Mouse (Mus musculus): ENCODE data around the gene Snrpg. TPM values are rescaled to one million over a fixed set of nuclear protein-coding genes. Genes with fewer than 3 reads are reported as not detected.
"Not testable (repeated sequence)": the region's sequence is repeated elsewhere in the genome, so short reads cannot be mapped to it uniquely, and the experiment has no call there.

The Snrpg gene
- polyA plus RNA-seq, 1 experiment from 2014 or later = 510 TPM

GRCm38 (mm10) chr6:86370093-86370713 is 901 bp upstream of the Snrpg start:
- peaks cover 44% of the 10 kb centered on the region for H3K4me1 ChIP-seq
- H3K9ac ChIP-seq (replicated peaks) = peak overlapping the region; percentile 88
- H3K27me3 ChIP-seq = no peaks in the 10 kb centered on the region
- H3K36me3 ChIP-seq = peaks cover 10% of the 10 kb centered on the region; the same call in 1 of the 2 replicates
- ATAC-seq (replicated peaks) = no peak
- H3K4me3 ChIP-seq = peak overlapping the region; percentile 89
- H3K9me3 ChIP-seq = no peaks in the 10 kb centered on the region
- H3K27ac ChIP-seq (replicated peaks) = peak overlapping the region; percentile 96
- 66% methylated on average over 3 of the region's 3 CpGs for WGBS
- peak overlapping the region; percentile 60 for H3K4me2 ChIP-seq (replicated peaks)

DNA sequence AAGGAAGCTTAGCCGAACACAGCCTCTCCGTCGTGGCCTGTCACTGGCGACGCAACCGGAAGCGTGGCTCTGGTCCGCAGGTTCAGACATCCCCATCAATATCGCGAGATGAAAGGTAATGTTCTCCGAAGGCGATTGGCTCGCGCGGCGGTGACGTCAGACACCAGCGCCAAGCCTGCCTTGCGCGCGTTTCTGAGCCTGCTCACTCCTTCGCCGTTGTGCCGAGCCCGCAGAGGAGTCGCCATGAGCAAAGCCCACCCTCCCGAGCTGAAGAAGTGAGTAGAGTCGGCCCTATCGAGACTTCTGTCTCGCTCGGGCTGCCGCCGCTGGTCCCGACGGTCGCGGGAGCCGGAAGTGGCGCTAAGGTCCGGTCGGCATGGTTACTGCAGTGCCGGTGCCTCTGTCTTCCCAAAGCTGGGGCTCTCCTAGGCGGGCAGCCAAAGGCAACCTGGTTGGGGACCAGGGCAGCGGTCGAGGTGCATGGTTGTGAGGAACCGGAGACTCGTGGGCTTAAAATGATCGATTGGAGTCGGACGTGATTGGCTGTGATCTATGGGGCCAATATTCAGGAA is 322 bp downstream of the Snrpg start:
- H3K4me3 ChIP-seq = peak overlapping the region; percentile 89
- peaks cover 14% of the 10 kb centered on the region; the same call in 1 of the 2 replicates for H3K36me3 ChIP-seq
- H3K9me3 ChIP-seq = no peaks in the 10 kb centered on the region
- no peaks in the 10 kb centered on the region for H3K27me3 ChIP-seq
- under 1% methylated on average over 50 of the region's 50 CpGs for WGBS
- H3K4me2 ChIP-seq (replicated peaks) = peak overlapping the region; percentile 60
- ATAC-seq (replicated peaks) = peak; percentile 97
- H3K9ac ChIP-seq (replicated peaks) = peak overlapping the region; percentile 88
- peak overlapping the region; percentile 96 for H3K27ac ChIP-seq (replicated peaks)
- peaks cover 38% of the 10 kb centered on the region for H3K4me1 ChIP-seq

- peaks cover 32% of the 10 kb centered on the region for H3K4me1 ChIP-seq
- peak overlapping the region; percentile 89 for H3K4me3 ChIP-seq
- H3K27me3 ChIP-seq = no peaks in the 10 kb centered on the region
- H3K36me3 ChIP-seq = peaks cover 20% of the 10 kb centered on the region; the same call in 1 of the 2 replicates
- H3K9me3 ChIP-seq = no peaks in the 10 kb centered on the region
- 5% methylated on average over 12 of the region's 12 CpGs for WGBS
- no peak for ATAC-seq (replicated peaks)
- H3K27ac ChIP-seq (replicated peaks) = peak overlapping the region; percentile 96
- peak overlapping the region; percentile 88 for H3K9ac ChIP-seq (replicated peaks)
- peak overlapping the region; percentile 60 for H3K4me2 ChIP-seq (replicated peaks)
Observed at GRCm38 (mm10) chr6:86371950-86372516, 929 bp downstream of the Snrpg start.

DNA sequence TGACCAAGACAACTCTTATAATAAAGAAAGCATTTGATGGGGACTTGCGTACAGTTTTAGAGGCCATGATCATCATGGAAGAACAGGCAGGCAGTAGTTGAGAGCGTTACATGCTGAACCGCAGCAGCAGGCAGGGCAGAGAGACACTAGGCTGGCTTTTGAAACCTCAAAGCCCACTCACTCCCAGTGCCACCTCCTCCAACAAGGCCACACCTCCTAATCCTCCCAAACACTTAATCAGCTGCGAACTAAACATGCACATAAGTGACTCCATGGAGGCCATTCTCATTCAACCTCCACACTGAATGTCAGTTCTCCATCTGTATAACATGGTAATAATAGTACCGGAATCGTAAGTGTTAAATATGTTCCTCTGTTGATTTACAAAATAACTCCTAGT is 2.5 kb downstream of the Snrpg start:
- no peaks in the 10 kb centered on the region for H3K27me3 ChIP-seq
- H3K4me3 ChIP-seq = no peak overlapping the region
- H3K4me2 ChIP-seq (replicated peaks) = no peak overlapping the region
- H3K4me1 ChIP-seq = peaks cover 31% of the 10 kb centered on the region
- no peaks in the 10 kb centered on the region for H3K9me3 ChIP-seq
- H3K36me3 ChIP-seq = peaks cover 27% of the 10 kb centered on the region
- H3K27ac ChIP-seq (replicated peaks) = no peak overlapping the region
- H3K9ac ChIP-seq (replicated peaks) = no peak overlapping the region
- ATAC-seq (replicated peaks) = no peak
- WGBS = 91% methylated on average over 6 of the region's 6 CpGs

DNA sequence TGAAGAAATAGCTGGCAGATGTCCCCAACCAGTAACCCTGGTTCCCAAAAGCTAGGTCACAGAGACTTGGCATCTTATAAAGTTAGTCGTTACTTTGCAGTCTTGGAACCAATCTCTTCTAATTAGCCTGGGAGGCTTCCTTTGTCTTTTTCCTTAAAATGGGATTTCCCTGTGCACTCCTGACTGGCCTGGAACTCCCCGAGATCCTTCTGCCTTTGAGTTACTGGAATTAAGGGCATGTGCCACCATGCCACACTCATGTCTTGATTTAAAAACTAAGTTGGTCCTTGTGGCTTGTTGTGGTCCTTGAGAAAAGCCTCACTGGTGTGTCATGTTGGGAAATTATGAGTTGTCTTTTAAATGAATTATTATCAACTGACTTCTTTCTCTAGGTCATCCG is 7.2 kb downstream of the Snrpg start:
- H3K9ac ChIP-seq (replicated peaks) = no peak overlapping the region
- H3K4me3 ChIP-seq = no peak overlapping the region
- no peak for ATAC-seq (replicated peaks)
- peaks cover 7% of the 10 kb centered on the region; the same call in 1 of the 2 replicates for H3K4me1 ChIP-seq
- no peaks in the 10 kb centered on the region for H3K27me3 ChIP-seq
- H3K9me3 ChIP-seq = no peaks in the 10 kb centered on the region
- H3K27ac ChIP-seq (replicated peaks) = no peak overlapping the region
- H3K36me3 ChIP-seq = peaks cover 38% of the 10 kb centered on the region
- H3K4me2 ChIP-seq (replicated peaks) = no peak overlapping the region
- 70% methylated on average over 3 of the region's 3 CpGs for WGBS

- WGBS = 77% methylated on average over 8 of the region's 8 CpGs
- H3K4me3 ChIP-seq; H3K27ac ChIP-seq (replicated peaks); H3K9ac ChIP-seq (replicated peaks); H3K4me1 ChIP-seq; H3K4me2 ChIP-seq (replicated peaks); H3K27me3 ChIP-seq; H3K9me3 ChIP-seq; ATAC-seq (replicated peaks): not testable (repeated sequence)
- peaks cover 42% of the 10 kb centered on the region for H3K36me3 ChIP-seq
Observed at GRCm38 (mm10) chr6:86380112-86380511, 9.0 kb downstream of the Snrpg start.

DNA sequence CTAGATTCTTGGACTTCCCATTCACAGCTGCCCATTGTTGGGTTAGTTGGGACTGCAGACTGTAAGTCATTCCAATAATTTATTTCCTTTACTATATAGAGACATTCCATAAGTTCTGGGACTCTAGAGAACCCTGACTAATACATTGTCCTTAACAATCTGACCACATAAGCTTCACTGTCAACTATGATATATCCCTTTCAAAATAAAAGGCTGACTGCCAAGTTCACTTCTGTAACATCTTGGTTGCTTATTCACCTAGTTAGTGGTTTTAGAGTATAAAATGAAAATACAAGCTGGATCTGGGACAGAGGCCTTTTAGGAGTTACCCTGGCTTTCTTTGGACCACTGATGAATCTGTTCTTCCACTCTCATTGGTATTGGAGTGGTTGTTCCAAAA is 11.4 kb downstream of the Snrpg start:
- Histone ChIP-seq H3K27me3 (no peaks in the 10 kb centered on the region), H3K9me3 (no peaks in the 10 kb centered on the region), H3K4me1 (no peaks in the 10 kb centered on the region), H3K36me3 (peaks cover 45% of the 10 kb centered on the region), H3K4me2 (replicated peaks) (no peak overlapping the region), H3K4me3 (no peak overlapping the region), H3K27ac (replicated peaks) (no peak overlapping the region), H3K9ac (replicated peaks) (no peak overlapping the region)
- ATAC-seq (replicated peaks) = no peak

- H3K27me3 ChIP-seq = no peaks in the 10 kb centered on the region
- H3K4me2 ChIP-seq (replicated peaks) = no peak overlapping the region
- H3K4me3 ChIP-seq = no peak overlapping the region
- H3K9ac ChIP-seq (replicated peaks) = no peak overlapping the region
- H3K27ac ChIP-seq (replicated peaks) = no peak overlapping the region
- no peaks in the 10 kb centered on the region for H3K4me1 ChIP-seq
- no peak for ATAC-seq (replicated peaks)
- WGBS = 56% methylated on average over 16 of the region's 16 CpGs
- peaks cover 45% of the 10 kb centered on the region for H3K36me3 ChIP-seq
- no peaks in the 10 kb centered on the region for H3K9me3 ChIP-seq
Observed at GRCm38 (mm10) chr6:86383370-86383769, 12.3 kb downstream of the Snrpg start.

DNA sequence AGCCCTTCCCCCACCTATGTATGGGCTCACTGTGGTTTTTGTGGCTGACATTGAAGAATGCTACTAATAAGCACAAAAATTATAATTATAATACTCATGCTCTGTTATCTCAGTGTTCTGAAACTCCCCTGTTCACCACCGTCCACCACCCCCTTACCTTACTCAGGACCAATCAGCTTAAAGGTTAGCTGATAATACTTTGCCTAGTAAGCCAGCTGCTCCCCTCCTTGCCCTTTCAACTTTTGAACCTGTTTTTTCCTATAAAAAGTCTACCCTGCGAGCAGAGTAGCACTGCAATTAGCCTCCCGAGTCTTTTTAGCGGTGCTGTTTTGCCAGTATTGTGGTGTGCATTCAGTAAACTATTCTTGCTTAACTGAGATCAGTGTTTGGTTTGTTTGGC is 13.6 kb downstream of the Snrpg start:
- Histone ChIP-seq H3K9ac (replicated peaks) (no peak overlapping the region), H3K4me1 (no peaks in the 10 kb centered on the region), H3K27me3 (no peaks in the 10 kb centered on the region), H3K4me3 (no peak overlapping the region), H3K36me3 (peaks cover 47% of the 10 kb centered on the region), H3K27ac (replicated peaks) (no peak overlapping the region), H3K9me3 (no peaks in the 10 kb centered on the region), H3K4me2 (replicated peaks) (no peak overlapping the region)
- no peak for ATAC-seq (replicated peaks)
- 72% methylated on average over 4 of the region's 4 CpGs for WGBS

- 89% methylated on average over 5 of the region's 5 CpGs for WGBS
- H3K36me3 ChIP-seq = peaks cover 51% of the 10 kb centered on the region
Observed at GRCm38 (mm10) chr6:86385362-86386104, 14.4 kb downstream of the Snrpg start.

GRCm38 (mm10) chr6:86387313-86387712 is 16.2 kb downstream of the Snrpg start:
- Histone ChIP-seq H3K4me1 (no peaks in the 10 kb centered on the region), H3K9ac (replicated peaks) (no peak overlapping the region), H3K4me2 (replicated peaks) (no peak overlapping the region), H3K27me3 (no peaks in the 10 kb centered on the region), H3K27ac (replicated peaks) (no peak overlapping the region), H3K9me3 (no peaks in the 10 kb centered on the region), H3K36me3 (peaks cover 69% of the 10 kb centered on the region), H3K4me3 (no peak overlapping the region)
- no peak for ATAC-seq (replicated peaks)
- WGBS = 89% methylated on average over 12 of the region's 12 CpGs

More at GRCm38 (mm10) chr6:86385362-86386104, 14.4 kb downstream of the Snrpg start:
- Histone ChIP-seq H3K4me2 (replicated peaks) (no peak overlapping the region), H3K27me3 (no peaks in the 10 kb centered on the region), H3K27ac (replicated peaks) (no peak overlapping the region), H3K4me3 (no peak overlapping the region), H3K9ac (replicated peaks) (no peak overlapping the region), H3K9me3 (no peaks in the 10 kb centered on the region), H3K4me1 (no peaks in the 10 kb centered on the region)
- no peak for ATAC-seq (replicated peaks)

DNA sequence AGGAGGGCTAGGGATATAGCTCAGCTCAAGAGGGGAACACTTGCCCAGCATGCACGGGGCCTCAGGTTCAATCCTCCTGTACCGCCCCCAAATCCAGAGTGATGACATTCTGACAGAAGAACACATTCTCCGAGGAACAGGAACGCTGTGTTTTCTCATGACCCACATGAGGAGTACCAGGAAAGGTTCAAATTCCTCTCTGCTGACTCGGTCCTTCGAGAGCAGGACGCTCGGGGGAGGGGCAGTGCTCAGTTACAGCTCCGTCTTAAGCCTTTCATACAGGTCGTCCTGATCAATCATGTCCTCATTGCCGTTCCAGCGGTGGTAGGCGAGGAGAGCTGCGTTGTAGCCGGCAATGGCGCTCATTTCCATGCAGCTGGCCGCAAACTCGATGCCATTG is 17.4 kb downstream of the Snrpg start:
- Histone ChIP-seq H3K4me2 (replicated peaks) (no peak overlapping the region), H3K9me3 (no peaks in the 10 kb centered on the region), H3K4me3 (no peak overlapping the region), H3K27ac (replicated peaks) (no peak overlapping the region), H3K27me3 (no peaks in the 10 kb centered on the region), H3K9ac (replicated peaks) (no peak overlapping the region), H3K4me1 (no peaks in the 10 kb centered on the region), H3K36me3 (peaks cover 75% of the 10 kb centered on the region)
- ATAC-seq (replicated peaks) = no peak
- WGBS = 87% methylated on average over 18 of the region's 18 CpGs

All from forebrain, embryonic 15.5 days (tissue).